Mouse (Mus musculus) heart, postnatal 10 days (tissue): ENCODE measurements at regions not wholly inside any gene's neighbourhood (a gene's known extent, or its start where the extent isn't known, plus 50 kb on each side); places are given as distances from the start of the nearest gene placed in this dataset.
A peak's percentile ranks its signal among the peaks of the same experiment; 100 is the strongest.

ENCODE experiments used
- DNase-seq, 2 experiments: peaks; one replicate each; pipeline ENCODE4 v3.0.0; 2021
- intact Hi-C: fragments of 180-260 bp; cut with DNase I; formaldehyde crosslinking; loops from one replicate; pipeline ENCODE4 v1.15.1; 2025

DNA sequence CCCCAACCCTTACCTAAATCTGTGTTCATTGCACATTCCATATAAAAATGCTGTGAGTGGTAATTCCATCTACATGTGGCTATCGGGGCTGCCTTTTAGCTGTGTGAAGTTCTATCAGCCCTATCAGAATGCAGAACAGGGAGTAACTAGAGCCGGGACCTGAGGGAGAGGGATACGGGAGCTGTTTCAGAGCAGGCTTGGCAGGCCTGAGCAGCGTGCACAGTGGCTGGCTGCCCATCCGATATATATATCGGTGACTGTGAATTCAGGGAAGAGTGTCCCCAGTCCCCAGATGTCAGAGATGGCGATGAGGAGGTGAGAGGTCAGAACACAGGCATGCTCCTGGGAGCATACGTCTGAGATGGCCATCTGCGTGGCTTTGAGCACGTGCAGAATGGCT is 79.0 kb downstream of the Arl4c start:
- intact Hi-C loops: no loop called here

DNA sequence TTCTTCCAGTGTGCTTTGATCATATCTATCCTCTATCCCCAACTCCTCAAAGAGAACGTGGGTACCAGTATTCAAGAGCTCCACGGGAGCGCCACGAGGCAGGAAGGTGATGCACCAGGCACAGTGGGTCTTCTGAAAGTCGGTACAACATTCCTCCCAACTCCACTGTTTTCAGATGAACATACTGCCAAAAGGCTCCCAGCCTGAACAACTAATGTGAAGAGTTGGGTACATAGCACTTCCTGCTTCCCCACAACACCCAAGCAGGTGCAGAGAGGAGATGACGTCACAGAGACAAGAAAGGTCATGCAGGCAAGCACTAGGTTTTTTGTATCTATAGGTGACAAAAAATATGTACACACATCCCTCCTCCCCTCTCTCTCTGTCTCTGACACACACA is 79.7 kb downstream of the Arl4c start:
- intact Hi-C loops: no loop called here
- DNase-seq: no peak

More for the DNA sequence above, 79.0 kb downstream of the Arl4c start:
- DNase-seq: no peak

DNA sequence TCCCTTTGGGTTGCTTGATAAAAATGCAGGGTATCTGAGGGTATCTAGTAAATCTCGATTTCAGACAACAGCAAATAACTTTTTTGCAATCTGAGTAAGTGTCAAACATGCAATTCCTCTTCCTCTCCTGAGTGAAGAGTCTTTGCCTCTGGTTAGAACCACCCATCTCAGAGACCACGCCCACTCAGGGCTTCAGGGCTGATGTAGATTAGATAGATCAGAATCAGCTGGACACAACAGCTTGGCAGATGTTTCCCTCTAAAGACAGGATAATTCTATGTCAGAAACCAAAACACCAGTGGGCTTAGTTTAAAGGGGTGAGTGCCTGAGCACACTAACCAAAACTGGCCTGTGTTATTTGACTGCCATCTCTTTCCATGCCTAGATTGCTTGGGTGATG is 80.8 kb downstream of the Arl4c start:
- DNase-seq: no peak
- intact Hi-C loops: no loop called here

DNA sequence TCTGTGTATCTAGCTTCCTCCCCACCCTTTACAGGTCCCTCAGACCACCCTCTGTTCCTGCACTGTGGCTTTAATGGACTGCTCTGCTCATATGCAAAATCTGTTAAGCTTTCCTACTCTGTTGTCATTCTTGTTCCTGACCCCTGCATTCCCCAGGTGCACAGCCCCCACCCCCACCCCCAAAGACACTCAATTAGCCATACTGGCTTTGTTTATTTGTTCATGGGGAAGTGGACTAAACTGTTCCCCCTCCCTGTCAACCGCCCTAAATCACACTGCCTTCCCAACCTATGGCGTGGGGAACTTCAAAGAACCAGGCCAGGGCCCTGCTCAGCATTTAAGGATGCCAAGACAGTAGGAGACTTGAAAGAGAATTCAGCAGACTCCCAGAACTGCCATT is 89.0 kb downstream of the Arl4c start:
- intact Hi-C loops: no loop called here
- DNase-seq: no peak

DNA sequence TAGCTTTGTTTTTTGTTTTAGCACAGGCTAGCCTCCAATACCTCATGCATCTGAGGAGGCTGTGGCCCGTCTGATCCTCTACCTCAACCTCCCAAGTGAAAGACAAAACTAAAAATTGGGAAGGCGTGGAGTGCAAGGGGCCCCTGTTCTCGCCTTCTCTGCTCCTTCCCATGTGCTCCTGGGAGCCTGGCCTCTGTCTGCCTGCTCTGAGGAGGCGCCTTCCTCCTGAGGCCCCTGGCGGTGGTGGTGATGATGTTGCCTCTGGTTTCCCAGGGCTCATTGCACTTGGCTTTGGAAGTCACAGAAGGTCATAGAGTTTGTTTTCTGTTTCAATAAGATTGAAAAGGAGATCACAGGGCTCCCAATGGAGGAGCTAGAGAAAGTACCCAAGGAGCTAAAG is 90.8 kb downstream of the Arl4c start:
- intact Hi-C loops: no loop called here

DNA sequence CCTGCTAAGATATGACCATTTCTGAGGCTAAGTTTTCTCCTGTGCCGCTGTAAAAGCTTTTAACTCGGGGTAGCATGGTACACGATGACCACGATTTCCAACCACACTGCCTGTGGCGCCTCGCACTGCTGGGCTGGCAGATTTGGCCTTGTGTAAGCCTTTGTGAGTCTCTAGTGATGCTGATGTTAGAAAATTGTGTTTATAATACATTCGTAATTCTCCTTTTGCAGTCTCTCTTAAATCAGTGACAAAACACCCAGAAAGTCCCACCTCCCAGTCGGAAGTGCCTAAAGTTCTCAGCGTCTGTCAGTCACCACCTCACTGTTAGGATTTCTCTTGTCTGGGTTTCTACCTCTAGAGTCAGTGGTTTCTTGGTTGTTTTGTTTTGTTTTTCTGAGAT is 91.2 kb downstream of the Arl4c start:
- no peak for DNase-seq
- intact Hi-C loops: no loop called here

More for the DNA sequence above, 90.8 kb downstream of the Arl4c start:
- DNase-seq: no peak

DNA sequence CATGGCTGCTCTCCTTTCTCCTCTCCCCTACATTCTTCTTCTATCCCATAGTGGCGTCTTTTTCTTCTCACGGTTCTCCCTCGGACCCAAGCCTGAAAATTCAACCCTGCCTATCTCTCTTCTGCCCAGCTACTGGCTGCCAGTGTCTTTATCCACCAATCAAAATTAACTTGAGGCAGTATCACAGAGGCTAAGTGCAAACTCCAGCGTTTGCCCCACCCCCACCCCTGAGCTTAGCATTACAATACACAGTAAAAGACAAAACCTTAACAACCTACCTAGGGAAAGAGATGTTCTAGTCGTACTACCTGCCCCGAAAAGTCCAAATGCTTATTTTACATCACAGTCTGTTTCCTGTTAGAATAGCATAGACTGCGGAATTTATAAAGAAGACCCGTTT is 93.2 kb downstream of the Arl4c start:
- intact Hi-C loops: no loop called here
- DNase-seq: no peak

DNA sequence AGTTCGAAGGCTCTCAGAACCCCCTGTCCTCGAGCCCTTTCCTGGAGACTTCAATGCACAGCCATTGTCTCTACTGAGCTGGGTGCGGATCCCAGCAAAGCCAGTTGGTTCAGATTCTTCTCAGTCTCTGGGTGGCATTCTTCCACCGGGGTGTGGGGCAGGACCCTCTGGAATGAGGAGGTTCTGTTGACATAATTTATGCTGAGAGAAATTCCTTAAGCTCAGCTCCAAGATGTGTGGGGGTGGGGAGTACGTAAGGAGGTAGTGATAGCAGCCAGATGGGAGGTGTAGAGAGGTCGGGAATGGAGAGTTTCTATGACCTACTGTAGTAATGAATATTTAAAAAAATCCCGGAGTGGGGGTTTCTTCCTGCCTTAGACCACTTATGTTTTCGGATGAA is 93.8 kb downstream of the Arl4c start:
- DNase-seq: no peak
- intact Hi-C loops: no loop called here

DNA sequence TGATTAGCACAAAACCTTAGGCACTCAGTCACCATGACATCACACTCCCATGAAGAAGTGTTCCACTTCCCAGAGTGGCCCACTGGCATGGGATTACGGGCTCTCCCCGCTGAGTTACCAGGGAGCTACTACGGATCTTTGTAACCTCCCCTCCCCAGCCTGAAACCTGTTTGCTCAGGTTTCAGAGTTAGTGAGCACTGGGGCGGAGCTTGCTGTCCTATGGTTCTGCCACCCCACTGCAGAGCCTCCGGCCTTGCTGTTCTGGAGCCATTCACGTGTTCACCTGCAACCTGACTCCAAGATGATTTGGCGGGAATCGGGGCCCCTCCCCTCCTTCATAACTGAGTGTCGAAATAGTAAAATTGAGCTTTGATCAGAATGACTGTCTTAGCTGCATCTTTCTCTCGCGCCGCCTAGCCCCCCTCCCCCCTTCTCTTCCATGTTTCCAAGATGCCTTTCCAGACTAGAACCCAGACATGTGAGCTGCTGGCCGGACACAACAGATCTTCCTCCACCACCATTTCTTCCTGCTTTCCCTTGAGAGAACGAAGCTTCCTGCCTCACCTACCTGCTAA is 95.8 kb upstream of the Glrp1 start:
- DNase-seq: no peak
- intact Hi-C loops: no loop called here

DNA sequence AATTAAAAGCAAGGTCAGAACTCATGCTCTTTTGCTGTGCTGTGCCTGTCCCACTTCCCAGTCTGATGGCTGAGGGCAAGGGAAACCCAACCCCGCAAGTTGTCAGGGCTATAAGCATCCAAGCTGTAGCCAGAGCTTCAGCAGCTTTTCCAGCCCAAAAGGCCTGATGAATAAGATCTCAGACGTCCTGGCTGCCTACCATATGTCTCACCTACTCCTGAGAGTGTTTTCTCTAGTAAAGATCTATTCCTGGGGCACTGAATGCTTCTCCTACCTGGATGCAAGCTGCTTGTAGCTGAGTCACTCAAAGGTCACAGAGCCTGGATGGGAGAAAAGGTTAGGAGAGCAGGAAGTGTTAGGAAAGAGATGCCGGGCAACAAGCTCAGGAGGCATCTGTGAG is 92.4 kb upstream of the Glrp1 start:
- no peak for DNase-seq
- intact Hi-C loops: no loop called here

DNA sequence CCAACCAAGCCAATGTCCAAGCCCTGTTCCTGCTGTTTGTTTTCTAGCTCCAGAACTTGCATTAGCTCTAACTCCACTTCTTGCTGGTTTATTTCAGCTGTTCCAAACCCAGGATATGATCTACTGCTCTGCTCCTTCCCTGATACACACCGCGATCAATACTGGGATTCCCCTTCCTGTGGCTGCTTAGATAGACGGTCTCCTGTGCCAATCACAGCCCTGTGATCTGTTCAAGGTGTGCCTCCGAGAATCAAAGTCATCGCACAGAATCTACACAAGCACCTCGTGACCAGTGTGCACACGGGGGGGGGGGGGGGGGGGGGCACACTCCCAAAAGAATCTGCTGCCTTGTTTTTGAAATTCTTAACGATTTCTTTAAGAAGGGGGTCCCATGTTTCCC is 91.9 kb upstream of the Glrp1 start:
- intact Hi-C loops: no loop called here
- no peak for DNase-seq

DNA sequence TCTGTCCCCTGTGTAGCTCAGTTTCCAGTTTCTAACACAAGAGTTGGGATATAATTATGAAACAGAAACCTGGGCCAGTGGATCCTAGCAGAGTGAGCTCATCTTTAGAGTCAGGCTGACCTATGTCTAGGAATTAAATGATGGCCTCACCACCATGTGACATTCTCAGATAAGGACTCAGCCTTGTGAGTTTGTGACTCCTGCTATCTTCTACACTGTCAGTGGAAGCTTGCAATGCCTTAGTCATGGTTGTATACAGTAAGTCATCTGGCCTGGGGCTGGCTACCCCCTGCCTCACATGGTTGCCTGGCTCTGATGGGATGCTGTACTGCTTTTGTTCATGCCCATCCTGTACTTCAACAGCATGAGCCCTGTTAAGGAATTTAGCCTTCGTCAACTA is 90.3 kb upstream of the Glrp1 start:
- intact Hi-C loops: no loop called here
- no peak for DNase-seq

DNA sequence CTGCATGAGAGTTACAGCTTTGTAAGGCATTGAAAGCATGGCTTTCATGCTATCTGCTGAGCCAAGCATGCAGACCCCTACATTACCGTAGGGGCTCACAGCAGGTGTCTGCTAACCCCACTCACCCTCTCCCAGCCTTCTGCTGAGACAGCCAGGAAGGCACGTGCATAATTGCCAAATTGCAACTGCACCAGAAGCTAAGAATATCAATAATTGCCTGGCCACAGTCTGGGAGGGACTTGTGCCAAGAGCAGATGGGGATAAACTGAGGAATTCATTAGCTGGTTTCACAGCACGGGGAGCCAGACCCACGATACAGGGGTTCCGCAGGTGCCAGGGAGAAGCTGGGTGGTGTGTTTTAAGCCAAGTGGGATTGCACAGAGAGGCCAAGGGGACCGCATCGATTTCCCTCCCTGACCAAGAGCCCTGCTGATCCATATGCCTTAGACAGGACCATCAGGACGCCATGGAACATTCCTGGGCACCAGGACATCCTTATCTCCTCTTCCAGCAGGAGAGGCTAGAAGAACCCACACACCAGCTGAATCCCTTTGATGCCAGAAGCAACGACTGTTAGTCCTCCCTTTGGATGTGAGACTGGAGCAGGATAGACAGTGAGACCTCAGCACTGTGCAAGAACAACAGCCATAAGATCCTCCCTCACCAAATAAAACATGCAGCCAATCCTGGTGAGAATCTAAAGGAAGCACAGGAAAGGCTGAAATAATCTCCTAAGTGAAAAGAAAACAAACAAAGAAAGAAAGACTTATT is 84.8 kb upstream of the Glrp1 start:
- DNase-seq: no peak
- intact Hi-C loops: no loop called here

DNA sequence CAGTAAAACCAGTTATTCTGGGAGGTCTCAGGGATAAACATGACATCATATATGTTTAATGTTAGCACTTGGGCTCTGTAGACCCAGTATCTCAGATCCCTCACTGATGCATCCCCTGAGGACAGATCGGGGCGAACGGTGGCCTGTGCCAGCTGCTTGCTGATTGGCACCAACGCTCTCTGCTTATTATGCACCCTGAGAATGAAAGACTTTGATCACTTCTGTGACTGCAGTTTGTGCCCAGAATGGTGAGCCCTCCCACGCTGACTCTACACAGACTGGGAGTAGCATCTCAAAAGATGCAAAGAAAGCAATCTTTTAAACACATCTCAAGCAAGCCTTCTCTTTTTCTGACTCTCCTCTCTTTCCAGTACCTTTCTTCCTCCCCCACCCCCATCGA is 82.2 kb upstream of the Glrp1 start:
- no peak for DNase-seq
- intact Hi-C loops: no loop called here

DNA sequence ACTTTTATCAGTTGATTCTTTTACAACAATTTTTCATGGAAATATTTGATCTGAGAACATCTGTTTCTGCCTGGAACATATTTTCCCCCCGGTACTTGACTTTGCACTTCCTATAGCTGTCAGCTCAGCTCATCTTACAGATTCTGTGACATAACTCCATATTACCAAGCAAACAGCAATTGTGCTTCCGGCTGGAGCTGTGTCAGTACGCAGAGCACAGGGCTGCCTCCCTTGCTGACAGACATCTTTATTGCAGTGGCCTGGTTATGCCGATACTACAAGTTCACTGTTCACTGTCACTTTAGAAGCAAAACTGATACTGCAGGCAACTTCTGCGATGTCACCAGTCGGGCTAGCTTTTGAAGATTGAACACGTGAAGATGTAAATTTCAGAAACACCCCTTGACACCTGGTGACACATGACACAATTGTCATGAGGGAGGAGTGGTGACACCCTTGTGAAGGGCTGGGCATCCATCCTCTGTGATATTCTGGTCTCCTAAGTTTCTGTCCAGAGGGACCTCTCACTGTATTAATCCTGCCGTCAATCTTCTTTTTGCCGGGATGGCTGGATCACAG is 81.0 kb upstream of the Glrp1 start:
- DNase-seq: no peak
- intact Hi-C loops: no loop called here

DNA sequence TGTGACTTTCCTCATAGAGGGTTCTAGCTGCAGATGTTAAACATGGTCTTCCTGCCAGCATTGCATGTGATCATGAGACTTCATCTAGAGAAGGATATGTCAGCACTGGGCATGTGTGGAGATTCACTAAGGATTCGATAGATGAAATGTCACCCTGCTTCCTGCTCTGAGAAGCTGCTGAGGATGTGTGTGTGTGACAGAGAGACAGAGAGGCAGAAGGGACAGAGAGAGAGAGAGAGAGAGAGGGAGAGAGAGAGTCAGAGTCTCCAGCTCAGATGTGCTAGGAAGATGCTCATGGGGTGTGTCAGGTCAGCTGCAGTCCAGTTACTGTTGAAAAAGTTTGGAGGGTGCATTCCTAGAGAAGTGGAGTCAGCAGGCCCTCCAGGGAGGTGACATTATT is 78.9 kb upstream of the Glrp1 start:
- intact Hi-C loops: no loop called here
- no peak for DNase-seq

DNA sequence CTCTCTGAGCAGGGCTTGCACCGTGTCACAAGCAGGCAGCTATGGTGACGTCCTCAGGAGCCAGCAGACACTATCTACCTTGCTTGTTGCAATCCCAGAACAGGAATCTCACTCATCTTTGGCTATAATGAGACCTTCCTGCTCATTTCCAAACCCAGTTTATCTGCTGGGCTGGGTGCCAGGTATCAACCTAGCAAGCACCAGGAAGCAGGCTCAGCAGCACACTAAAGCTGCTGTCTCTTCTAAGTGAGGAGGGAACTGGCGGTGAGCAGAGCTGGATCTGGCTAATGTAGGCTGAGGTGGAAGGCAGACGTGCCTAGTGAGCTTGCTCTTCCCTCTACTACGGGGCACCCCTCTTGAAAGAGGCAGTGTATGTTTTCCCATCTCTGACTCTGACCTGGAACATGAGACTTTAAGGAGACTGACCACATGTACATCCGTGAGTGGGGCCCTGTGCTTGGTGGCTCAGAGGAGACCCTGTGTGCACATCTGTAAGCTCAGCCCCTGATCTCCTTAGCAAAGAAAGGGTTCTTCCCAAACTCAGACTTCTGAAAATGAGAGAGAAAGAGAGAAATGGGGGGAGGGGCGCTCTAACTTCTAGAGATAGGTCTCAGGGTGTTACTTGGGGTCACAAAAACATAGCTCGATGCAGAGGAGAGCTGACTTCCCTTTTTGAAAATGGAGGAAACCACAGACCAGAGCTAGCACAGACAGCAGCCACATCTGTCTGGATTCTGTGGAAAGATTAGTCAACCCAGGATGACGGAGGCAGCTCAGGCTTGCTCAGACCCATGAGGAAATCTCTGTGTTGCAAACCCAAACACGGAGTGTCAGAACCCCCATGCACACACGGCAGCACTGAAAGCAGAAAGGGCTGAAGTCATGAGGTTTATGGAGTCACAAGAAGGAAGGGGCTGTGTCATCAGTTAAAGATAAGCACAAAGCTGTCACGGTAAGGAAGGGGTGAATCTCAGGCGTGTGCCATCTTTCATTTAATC is 77.3 kb upstream of the Glrp1 start:
- intact Hi-C loops: no loop called here
- DNase-seq: peak; percentile 26 to 33

DNA sequence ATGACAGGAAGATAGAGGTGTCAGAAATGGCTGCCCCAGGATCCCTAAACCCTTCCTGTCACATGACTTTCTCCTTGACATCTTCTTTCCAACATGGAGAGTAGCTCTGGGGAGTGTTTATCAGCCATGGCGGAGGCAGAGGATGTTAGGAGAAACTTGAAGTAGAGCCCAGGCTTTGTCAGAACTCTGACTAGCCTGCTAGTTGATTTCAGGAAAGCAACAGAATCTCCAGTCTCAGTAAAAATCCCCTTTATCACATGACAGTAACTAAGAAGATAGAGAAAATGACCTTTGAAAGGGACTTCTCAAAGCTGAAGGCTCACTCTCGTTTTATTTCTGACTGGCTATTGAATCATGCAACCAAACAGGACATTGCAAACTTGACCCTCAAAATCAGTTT is 76.3 kb upstream of the Glrp1 start:
- DNase-seq: no peak
- intact Hi-C loops: no loop called here

DNA sequence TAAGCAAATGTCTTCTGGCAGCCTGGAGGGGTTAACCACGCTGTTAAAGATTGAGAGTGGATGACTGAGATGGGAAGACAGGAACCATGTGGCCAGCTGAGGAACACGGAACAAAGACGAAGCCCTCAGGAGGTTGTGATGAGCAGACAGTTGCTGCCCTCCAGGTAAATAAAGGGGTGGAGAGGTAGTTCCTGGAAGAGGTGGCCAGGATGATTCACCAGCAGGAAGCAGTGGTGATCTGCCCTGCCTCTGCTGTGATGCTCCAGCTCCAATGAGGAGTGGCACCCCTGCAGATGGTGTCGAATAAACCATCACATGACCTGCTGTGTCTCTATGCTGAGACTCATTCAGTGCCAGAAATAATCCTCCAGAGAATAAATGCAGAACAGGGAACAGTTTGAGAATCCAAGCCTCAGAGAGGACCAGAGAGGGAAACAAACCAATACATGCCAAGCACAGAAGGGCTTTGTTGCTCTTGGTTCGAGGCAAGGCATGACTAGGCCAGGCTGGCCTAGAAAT is 74.7 kb upstream of the Glrp1 start:
- intact Hi-C loops: no loop called here
- no peak for DNase-seq

DNA sequence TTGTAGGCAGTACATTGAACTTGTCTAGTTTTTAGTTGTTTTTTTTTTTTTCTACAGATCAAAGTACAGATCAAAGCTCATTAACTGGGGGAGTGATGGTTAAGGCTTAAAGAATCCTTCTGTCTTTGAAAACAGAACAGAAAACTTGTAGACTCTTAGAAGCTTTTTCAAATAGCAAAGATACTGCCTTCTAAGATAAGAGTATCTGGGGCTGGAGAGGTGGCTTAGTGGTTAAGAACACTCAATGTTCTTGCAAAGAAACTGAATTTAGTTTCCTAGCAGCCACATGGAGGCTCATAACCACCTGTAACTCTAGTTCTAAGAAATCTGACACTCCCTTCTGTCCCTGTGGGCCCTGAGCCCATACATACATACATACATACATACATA is 68.4 kb upstream of the Glrp1 start:
- DNase-seq: no peak
- intact Hi-C loops: no loop called here
